21 mouse cellular contexts compared by ENCODE assay signal in genomic region chr9:32502256-32503010, GRCm38 (mm10). TPM values are rescaled to one million over a fixed set of nuclear protein-coding genes. Genes with fewer than 3 reads are reported as not detected.
DNase-seq lines count a peak whose midpoint lies in the region; ATAC-seq and TF ChIP-seq lines count a peak whose summit lies in the region.
"Had no signal": no experiment of that assay in that cellular context is flagged by ENCODE, and none has a peak within 500 bp of the region (broad histone marks: within the 10 kb centered on the region; RNA-seq: fewer than 3 reads in every experiment).

No protein-coding gene starts in this region.

- H3K4me3 ChIP-seq in kidney, adult 2 months (ENCODE audit: insufficient read depth, low read depth, low read length), result no peak overlapping the region
- no peak overlapping the region for H3K4me3 ChIP-seq in intestine, postnatal 0 days (ENCODE audit: low read depth, low read length)
- H3K4me3 ChIP-seq: forebrain, embryonic 10.5 days; hindbrain, embryonic 10.5 days had no signal

- H3K4me2 ChIP-seq in intestine, postnatal 0 days (replicated peaks; ENCODE audit: low read depth), result no peak overlapping the region
- H3K4me2 ChIP-seq: liver, embryonic 11.5 days had no signal

- 67% methylated on average over 11 of the region's 11 CpGs for WGBS in kidney, adult 2 months
- WGBS in intestine, postnatal 0 days, result 76% methylated on average over 11 of the region's 11 CpGs

- TF ChIP-seq POLR2A in kidney, adult 2 months (IDR thresholded peaks at IDR 0.05; ENCODE audit: low read depth, low read length), result no peak

- no peak overlapping the region for H3K9ac ChIP-seq in intestine, postnatal 0 days (ENCODE audit: low read depth, low read length)

- no peaks in the 10 kb centered on the region for H3K9me3 ChIP-seq in intestine, postnatal 0 days (ENCODE audit: control insufficient read depth)
- H3K9me3 ChIP-seq: forebrain, embryonic 10.5 days; hindbrain, embryonic 10.5 days had no signal

- no peak for ATAC-seq in intestine, postnatal 0 days
- ATAC-seq: hindbrain, postnatal 0 days; Patski had no signal

- H3K36me3 ChIP-seq in kidney, adult 2 months (ENCODE audit: control insufficient read depth, insufficient read depth, low read length), result no peaks in the 10 kb centered on the region
- H3K36me3 ChIP-seq in intestine, postnatal 0 days (ENCODE audit: control insufficient read depth, insufficient read depth), result no peaks in the 10 kb centered on the region
- H3K36me3 ChIP-seq: forebrain, embryonic 10.5 days; hindbrain, embryonic 10.5 days had no signal

- peak; percentile 59 for DNase-seq in kidney, adult 2 months
- no peak for DNase-seq in kidney, adult 8-10 months
- DNase-seq in thymus, postnatal 14 days, result peak; percentile 4
- no peak for DNase-seq in thymus, postnatal 0 days (ENCODE audit: low spot score)
- peak; percentile 54 for DNase-seq in induced T-regulatory cell, adult 2 months (ENCODE audit: low read depth)
- DNase-seq in adrenal gland, postnatal 14 days, result no peak
- DNase-seq: adrenal gland, adult 8-10 months; cerebellum, adult 18-20 months; cerebellum, postnatal 36 days; layer of hippocampus, adult 9-11 months; lung, adult 18-20 months; lung, postnatal 14 days; retina, postnatal 1 day; thymus, postnatal 36 days had no signal

- no peaks in the 10 kb centered on the region for H3K27me3 ChIP-seq in kidney, adult 2 months (replicated peaks; ENCODE audit: control insufficient read depth, insufficient read depth, low read length)
- no peaks in the 10 kb centered on the region for H3K27me3 ChIP-seq in intestine, postnatal 0 days (replicated peaks; ENCODE audit: control insufficient read depth, insufficient read depth, low read length)
- H3K27me3 ChIP-seq: Patski had no signal

- no peak for TF ChIP-seq CTCF in kidney, adult 2 months (conservative IDR thresholded peaks at IDR 0.05; ENCODE audit: insufficient read depth, insufficient read length, low read depth, low read length)
- no peak for TF ChIP-seq CTCF in intestine, postnatal 0 days (IDR thresholded peaks at IDR 0.05; ENCODE audit: low read depth)

- H3K27ac ChIP-seq in kidney, adult 2 months (ENCODE audit: insufficient read depth, low read depth, low read length), result peak overlapping the region; percentile 66
- H3K27ac ChIP-seq in intestine, postnatal 0 days (ENCODE audit: low read depth, low read length), result no peak overlapping the region
- H3K27ac ChIP-seq: forebrain, embryonic 10.5 days; hindbrain, embryonic 10.5 days; hindbrain, postnatal 0 days had no signal

- H3K4me1 ChIP-seq in kidney, adult 2 months (ENCODE audit: control insufficient read depth, insufficient read depth, low read length), result peaks cover 2% of the 10 kb centered on the region; the same call in 1 of the 2 replicates
- H3K4me1 ChIP-seq in intestine, postnatal 0 days (replicated peaks; ENCODE audit: control insufficient read depth, insufficient read depth, low read length), result no peaks in the 10 kb centered on the region

RNA-seq across cellular contexts. Expression of gene Fli1, which starts 40.2 kb away (rescaled TPM):
- polyA plus RNA-seq in kidney, adult 2 months (2012; rRNA removed), result 7.2 and 9.6 TPM in 2 replicates
- polyA plus RNA-seq in thymus, postnatal 0 days (2015; fragmentation: Nextera tagmentation; extraction: Ambion mirVana), result 50.6 and 53.5 TPM in 2 replicates
- polyA plus RNA-seq in intestine, postnatal 0 days (2015; fragmentation: Nextera tagmentation; extraction: Ambion mirVana), result 6.0 and 6.1 TPM in 2 replicates
- total RNA-seq in adrenal gland, postnatal 14 days (2021), result 23.6 and 41.0 TPM in 2 replicates
- polyA plus RNA-seq: C2C12 had no signal

Comparison
In these comparisons a context has a peak if more than half of its experiments do, and no peak if none do; other contexts are left out.
1. DNase-seq: peak in kidney, adult 2 months (single experiment), thymus, postnatal 14 days (single experiment) and induced T-regulatory cell, adult 2 months (single experiment); none in kidney, adult 8-10 months (0 of 2), thymus, postnatal 0 days (single experiment) and adrenal gland, postnatal 14 days (single experiment).